Mouse (Mus musculus) skeletal muscle tissue, adult 2 months (tissue): Measurements from ENCODE around the gene Sphk2.
"Not testable (repeated sequence)": the region's sequence is repeated elsewhere in the genome, so short reads cannot be mapped to it uniquely, and the experiment has no call there.

Source experiments
- DNase-seq: peaks from one replicate; pipeline ENCODE4 v3.0.0-alpha.2; 2012; ENCODE audit warnings: low read depth, low spot score

Gene Sphk2

DNA sequence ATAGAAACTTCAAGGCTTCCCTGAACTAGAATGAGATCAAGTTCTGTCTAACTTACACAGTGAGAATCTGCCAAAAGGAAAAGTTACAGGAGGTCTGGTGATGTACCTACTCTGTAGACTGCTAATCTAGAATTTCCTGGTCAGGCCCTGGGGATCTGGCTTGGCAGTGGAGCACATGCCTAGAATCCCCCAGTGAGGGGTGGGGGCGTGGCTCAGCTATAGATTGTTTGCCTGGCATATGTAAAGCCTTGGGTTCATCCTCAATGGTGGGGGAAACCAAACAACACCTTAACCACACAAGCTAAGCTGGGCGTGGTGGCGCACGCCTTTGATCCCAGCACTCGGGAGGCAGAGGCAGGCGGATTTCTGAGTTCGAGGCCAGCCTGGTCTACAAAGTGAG lies 19.9 kb downstream of the Sphk2 start:
- DNase-seq, result no peak

- DNase-seq, result no peak
These were observed 22.7 kb downstream of the Sphk2 start for GRCm38 (mm10) chr7:45695098-45695497.

DNA sequence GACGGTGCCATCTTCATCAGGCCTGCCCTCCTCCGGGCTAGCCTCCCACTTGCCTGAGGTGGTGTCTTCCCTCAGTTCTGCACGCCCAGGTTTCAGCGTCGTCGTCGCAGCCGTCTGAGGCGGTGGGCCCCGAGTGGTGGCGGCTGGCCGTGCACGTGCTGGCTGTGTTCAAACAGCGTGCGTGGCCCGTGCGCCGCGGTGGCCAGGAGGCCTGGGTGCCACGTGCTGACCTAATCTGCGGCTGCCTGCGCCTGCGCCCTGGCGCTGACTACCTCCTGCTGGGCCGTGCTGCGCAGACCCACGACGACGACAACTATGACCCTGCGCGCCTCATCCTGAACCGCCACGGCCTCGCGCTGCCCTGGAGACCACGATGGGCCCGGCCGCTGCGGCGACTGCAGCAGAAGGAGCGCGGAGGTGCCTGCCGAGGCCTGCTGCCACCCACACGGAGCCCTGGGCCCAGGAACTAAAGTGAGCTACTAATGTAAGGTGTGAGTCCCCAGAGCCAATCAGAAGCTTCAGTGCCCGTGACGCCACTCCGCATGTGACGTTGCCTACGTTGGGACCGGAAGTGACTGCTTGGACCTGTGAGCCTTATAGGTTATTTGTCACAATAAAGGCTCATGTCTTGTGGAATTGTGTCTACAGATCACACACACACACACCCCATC lies 23.7 kb downstream of the Sphk2 start, which contains the start of gene Sec1:
Sec1 (minus strand) TSS at position 482 of the 671 bp plus-strand sequence.
- DNase-seq, result no peak

DNA sequence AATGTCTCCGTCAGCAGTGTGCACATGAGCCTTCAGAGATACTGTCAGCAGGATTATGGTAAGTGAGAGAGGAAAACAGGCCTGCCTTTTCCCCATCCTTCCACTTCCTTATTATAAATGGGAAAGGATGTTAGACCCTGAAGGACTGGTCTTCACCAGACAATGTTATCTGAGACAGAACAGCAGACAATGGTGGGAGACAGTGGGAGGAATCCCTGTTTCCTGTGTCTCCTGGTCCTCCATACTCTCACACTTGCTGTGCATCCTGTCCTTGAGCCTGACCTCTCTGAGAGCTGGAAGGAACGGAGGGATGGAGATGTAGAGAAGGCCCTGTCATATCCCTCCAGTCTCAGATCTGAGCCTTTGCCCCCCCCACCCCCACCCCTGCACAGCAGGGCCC lies 25.4 kb downstream of the Sphk2 start:
- DNase-seq, result no peak

- no peak for DNase-seq
These were observed 28.0 kb downstream of the Sphk2 start for GRCm38 (mm10) chr7:45689800-45690199.

- DNase-seq, result no peak
These were observed 28.7 kb downstream of the Sphk2 start for GRCm38 (mm10) chr7:45689099-45689498.

DNA sequence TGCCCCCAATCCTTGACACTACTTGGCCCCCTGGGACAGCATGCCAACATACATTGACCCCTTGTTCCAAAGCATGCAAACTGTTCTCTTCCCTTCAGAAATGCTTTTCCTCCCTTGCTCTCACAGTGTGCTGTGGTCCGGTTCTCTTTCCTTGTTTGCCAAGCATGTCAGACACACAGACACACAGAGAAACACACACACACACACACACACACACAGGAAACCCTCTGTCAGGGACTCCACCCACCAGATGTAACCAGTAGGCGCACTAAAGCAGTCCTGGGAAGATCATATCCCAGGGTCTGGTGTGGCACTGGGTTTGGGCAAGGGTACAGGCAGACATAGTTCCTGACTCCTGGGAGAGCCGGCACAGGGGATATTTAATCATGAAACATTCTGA lies 31.0 kb downstream of the Sphk2 start:
- no peak for DNase-seq

DNA sequence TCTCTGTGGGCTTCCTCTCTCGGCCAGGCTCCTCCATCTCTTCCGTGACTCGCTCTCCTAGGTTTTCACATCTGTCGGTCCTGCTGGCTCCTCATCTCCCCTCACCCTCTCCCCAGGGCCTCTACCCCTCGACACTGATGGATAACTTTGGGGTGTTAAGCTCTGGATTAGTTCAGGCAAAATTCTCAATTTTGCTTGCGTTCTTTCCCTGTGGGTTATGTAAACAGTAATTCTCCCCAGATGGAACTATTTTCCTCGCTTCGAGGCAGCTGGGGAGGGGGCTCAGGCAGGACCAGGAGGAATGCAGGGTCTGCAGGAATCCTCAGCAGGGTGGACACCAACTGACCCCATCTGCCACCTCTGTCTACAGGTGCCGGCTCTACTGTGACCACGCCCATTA lies 32.0 kb downstream of the Sphk2 start:
- no peak for DNase-seq

- no peak for DNase-seq
These were observed 34.3 kb downstream of the Sphk2 start, which contains the start of gene Ntn5 for GRCm38 (mm10) chr7:45683396-45684050. Gene Ntn5 (plus strand): TSS chr7:45684022.

DNA sequence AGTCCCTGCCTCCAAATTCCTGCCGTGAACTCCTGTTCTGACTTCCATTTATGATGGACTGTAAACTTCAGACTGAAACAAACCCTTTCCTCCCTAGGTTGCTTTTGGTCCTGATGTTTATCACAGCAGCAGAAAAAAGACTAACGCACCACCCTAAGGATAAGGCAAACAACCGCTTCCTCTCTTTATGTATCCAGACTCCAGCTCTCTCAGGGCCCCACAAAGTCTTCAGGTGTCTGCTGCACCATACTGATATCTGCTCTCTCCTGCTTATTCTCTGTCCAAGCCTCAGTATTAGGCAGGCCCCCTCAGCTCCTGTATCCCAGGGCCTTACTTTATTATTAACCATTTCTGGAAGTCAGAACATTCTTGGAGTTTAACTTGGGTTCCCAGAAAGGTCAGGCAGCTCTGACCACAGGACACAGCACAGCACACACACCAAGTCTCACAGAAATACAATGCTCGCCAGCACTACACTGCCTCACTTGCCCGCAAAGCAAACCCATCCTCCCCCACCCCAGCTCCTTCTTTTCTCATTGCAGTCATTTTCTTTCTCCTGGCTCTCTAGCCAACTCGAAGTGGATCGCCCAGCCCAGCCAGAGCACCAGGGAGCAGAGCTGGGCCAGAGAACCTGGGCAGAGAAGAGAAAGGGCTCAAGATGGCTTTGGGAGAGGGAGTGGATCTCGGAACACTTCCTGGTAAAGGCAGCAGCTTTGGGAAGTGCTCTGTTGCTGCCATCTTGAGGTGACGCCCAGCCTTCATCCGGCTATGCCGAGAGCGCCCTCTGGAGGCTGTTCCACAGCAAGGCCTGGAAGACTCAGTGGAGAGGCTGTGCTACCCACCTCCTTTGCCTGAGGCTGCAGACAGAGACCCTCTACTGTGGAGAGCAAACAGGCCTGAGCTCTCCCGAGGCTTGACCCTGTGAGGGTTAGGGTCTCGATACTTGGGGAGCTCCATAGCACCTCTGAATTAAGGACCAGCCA lies 35.4 kb downstream of the Sphk2 start:
- peak; percentile 89 for DNase-seq

- peak; percentile 82 for DNase-seq
These were observed 36.6 kb downstream of the Sphk2 start for GRCm38 (mm10) chr7:45681046-45681736.

DNA sequence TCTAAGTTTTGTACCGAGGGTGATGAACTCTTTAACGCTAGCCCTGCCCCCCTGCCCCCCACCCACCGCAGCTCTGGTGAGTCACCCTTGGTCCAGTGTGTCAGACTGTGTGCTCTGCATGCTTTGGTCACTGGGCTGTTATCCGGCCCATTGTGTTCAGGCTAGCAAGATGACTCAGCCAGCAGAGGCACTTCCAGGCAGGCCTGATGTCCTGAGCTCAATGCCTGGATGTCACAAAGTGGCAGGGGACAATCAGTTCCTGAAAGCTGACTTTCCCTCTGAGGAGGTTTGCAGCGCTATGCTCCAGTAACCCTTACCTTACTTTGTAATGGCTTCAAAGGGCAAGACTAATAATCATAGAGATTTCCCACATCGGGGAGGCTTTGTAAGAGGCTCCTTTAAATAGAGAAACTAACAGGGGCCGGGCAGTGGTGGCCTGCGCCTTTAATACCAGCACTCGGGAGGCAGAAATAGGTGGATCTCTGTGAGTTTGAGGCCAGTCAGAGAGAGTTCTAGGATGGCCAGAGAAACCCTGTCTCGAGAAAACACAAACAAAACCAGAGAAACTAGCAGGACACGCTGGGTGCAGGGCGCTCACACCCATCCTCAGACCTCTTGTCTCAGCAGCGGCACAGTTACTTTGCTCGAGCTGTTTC lies 37.7 kb downstream of the Sphk2 start:
- no peak for DNase-seq

DNA sequence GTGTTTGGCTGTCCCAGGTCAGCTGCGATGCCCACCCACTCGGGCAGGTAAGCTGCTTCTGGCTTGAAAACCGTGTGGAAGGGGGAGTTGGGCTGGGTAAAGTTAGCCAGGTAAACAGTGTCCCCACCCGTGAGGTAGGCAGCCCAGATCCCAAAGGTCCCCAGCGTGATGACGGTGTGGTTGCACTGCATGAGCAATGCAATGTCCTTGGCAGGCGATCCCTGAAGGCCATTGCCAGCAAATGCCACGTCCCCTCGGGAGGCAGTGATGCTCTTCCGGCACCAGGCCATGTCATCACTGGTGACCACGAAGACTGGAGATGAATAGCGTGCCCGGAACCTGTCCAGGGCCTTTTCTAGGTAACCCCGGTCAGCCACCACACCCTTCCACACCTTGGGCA lies 39.3 kb downstream of the Sphk2 start:
- DNase-seq, result no peak

DNA sequence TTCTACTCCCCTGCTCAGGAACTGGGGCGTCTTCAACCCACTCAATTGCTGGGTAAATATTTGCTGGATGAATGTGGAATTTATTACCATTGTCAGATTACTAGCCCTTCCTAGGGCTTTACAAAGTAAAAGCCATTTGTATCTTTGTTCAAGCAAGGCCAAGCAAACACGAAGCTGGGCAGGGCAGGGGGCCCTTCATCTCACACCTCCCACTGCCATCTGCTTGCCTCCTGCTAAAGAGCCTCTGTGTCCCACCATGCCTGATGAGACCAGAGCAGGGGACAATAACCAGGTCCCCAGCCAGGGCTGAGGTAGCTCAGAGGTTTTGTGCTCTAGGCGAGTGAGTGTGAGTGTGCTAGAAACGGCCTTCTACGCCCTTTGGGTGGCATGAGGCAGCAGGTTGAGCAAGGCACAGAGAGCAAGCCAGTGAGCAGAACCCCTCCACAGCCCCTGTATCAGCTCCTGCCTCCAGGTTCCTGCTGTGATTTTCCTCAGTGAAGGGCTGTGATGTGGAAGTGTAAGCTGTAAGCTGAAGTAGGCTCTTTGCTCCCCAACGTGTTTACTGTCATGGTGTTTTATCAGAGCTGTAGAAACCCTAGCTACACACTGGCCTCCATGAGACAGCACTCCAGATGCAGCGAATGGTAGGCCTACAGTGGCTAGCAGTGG lies 40.0 kb downstream of the Sphk2 start:
- DNase-seq, result no peak

- no peak for DNase-seq
These were observed 48.9 kb downstream of the Sphk2 start for GRCm38 (mm10) chr7:45668921-45669320.

GRCm38 (mm10) chr7:45667761-45668160 lies 50.0 kb downstream of the Sphk2 start:
- no peak for DNase-seq

DNA sequence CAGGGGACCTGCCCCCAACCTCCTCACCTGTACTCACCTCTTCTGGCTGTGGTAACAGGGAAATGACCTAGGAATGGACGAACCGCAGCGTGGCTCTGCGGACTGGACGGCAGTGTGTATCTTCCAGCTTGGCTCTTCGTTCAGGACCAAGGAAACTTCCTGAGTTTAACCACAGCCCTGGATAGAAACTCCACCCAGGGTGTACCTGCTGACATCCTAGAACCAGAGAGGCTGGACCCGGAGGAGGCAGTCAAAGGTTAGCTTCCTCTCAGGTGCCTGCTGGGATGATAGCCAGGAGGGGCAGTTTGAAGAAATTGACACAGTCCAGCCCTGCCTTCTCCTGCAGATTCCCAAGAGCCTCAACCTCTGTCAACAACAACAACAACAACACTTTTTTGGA lies 51.6 kb downstream of the Sphk2 start, which contains the start of gene Fut2:
Fut2 (minus strand) TSS at position 234 of the 400 bp plus-strand sequence.
- no peak for DNase-seq

DNA sequence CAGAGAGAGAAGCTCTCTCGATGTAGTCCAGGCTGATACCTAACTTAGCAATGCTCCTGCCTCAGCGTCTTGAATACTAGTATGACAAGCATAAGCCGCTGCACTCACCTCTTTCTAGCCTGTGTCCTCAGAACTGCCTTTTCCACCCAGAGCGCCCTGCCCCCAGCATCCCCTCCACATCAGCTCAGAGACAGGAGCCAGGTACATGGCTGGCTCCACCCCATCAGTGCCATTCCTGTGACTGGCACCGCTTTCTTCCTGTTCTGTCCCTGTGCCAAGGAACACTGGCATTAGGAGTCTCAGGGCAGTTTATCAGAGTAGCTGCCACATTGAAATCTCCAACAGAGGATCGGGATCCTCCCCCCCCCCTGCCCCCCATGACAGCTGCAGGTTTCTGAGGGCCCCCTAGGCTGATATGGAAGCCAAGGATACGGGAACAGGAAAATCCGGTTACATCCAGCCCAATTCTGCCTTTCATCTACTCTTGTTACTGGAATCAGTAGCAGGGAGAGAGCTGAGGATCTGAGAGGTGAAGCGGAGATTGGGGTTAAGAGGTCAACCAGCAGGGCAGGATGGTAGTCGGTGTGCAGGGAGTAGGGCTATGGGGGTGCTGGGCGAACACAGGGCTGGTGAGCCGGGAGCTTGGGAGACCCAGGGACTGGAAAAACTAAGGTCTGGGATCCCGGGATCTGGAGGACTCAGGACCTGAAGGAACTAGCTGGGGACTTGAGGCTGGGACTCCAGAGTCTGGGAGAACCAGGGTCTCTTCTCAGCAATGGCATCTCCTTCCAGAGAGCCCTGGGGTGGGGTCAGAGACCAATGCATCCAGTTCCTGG lies 52.3 kb downstream of the Sphk2 start:
- DNase-seq, result no peak

DNA sequence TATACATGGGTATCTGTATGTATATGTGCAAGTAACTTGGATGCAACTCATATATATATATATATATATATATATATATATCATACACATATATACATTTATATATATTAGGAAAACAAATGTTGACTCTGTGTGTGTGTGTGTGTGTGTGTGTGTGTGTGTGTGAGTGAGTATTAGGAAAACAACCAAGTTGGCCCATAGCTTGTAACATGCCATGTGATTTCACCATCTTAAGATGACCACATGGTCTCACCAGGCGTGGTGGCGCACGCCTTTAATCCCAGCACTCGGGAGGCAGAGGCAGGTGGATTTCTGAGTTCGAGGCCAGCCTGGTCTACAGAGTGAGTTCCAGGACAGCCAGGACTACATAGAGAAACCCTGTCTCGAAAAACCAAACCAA lies 56.1 kb downstream of the Sphk2 start:
- DNase-seq, result not testable (repeated sequence)
